Mouse (Mus musculus): Measurements from ENCODE around the gene Ptges3.

The Ptges3 gene

DNA sequence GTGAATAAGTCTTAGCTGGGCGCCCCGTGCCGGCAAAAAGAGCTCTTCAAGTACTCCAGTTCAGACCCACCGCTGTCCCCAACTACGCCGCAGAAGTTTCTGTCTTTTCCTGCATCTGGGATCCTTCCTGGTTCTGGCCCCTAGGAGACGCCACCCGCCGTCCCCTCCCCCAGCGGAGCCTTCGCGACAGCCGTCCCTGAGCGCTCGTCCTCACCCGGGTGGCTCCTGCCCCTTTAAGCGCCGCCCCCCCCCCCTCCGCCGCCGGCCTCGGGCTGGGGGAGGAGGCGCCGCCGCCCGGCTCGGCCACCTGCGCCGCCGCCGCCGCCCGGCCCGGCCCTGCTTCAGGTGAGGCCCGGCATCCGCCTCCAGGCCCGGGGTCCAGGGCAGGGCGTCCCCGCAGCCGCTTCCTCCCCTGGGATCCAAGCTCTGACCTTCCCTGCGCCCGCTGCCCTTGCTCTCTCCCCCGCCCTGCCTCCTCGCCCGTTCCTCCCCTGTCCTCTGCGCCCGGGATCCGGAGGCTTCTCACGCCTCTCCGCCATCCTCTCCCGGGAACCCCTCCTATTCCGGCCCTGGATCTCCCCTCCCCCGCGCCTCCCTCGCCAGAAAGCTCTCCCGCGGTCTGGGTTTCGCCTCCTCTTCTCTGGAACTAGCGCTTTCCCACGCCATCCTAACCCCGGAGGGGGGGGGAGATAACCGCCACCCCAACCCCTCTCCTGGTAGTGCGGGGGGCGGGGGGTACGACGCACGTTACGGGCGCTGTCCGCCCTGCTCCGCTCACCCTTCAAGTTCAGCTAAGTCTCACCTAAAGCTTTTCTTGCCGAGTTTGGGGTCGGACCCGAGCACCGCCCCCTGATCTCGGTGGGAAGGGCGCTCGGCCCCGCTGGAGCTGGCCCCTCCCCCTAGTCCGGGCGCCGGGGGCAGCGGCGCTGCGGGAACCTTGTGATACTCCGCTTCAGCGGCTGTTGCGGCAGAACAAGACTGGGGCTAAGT lies 34.0 kb downstream of the Ptges3 start:
- DNase-seq (ENCODE audit: low spot score): peak; percentile 84

DNA sequence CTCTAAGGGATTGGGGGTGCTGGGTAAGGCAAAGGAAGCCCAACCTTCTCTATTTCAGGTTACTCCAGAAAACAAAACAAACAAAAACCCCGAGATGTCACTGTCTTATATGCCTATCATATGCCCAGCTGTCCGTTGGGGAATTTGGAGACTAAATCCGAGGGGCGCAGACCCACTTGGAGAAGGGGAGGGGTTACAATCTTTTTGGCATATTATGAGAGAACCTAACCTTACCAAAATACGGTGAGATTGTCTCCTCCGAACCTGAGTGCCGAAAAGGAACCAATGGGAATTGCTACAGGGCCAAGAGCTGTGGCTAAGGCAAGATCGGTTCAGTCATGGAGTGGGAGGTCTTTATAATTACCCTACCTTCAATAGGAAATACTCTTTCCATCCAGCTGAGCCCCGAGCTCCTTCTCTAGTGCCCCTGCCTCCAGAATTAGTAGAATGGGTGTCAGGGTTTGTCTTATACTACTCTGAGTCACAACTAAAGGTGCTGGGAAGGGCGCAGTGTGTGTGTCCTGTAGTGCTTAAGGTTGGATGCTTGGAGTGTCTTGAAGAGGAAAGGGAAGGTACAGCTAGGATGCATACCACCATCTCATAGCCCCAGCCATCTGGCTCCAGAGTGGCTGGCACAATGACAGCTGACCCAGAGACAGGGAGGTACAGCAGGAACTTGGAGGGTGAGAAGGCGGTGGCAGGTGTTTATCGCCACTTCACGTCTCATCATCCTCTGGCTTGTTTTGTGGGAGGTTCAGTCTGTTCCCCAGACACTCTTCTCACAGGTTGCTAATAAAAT lies 34.9 kb downstream of the Ptges3 start:
- peak; percentile 38 for DNase-seq (ENCODE audit: low spot score)

DNA sequence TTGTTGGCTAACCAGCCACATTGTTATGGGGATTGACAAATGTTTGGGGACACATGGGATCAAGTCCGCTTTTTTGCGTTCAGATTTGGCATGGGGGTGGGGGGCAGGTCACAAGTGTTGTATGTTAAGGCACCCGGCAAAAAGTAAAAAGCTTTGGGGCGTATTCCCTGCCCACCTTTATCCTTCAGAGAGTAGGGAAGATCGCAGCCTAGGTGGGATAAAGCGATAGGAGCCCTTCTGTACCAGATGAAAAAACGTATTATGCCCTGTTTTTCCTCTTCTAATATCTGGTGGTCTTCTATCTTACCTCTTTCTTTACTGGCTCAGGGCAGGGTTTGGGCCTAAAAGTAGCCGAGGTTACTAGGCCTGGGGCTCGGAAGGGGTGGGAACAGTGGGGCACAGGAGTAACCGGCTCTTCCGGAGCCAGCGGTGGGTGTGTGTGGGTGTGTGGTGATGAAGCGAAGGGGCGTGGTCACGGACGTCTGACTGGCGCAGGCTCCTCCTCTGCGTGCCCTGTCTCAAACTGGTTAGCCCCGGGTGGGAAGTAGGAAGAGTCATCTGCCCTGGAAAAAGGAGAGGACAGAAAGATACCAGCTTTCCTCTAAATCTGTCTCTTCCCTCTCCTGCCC lies 35.7 kb downstream of the Ptges3 start:
- DNase-seq (ENCODE audit: low spot score): peak; percentile 88

DNA sequence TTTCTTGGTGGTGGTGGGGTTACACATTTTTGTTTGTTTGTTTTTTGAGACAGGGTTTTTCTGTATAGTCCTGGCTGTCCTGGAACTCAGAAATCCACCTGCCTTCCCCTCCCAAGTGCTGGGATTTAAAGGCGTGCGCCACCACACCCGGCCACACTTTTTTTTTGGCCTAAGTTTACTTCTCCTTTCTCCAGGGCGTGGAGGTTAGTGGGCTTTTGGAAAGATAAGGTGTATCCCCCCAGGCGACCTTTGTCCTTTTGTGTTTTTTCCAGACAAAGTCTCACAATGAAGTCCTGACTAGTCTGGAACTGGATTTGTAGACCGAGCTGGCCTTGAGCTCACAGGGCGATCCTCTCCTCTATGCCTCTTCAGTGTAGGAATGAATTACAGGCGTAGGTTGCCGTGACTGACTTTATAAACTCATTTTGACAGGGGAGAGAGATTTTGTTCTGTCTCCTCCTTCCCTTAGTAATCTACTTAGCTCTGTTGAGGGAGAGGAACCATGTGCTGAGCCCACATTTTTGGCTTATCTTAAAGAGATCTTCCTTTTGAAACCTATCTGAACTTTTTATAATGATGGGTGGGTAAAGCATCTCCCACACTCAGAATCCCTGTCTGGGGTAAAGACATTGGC lies 36.4 kb downstream of the Ptges3 start:
- no peak for DNase-seq (ENCODE audit: low spot score)

DNA sequence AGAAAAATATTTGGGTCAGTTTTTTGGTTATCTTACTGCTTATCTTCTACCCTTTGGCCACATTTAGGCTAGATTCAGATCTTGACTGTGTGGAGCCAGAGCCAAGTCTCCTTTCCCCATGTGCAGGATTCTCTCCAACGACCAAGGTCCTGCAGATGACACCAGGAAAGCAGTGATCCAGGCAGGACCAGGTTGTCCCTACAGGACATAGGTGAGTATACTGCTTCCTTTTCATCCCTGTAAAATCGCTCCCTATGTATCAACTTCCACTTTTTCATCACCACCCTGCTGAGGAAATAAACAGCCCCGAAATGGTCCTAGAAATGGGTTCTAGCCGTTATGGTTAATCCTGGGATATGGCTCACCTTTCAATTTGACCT lies 37.5 kb downstream of the Ptges3 start:
- no peak for DNase-seq (ENCODE audit: low spot score)

DNA sequence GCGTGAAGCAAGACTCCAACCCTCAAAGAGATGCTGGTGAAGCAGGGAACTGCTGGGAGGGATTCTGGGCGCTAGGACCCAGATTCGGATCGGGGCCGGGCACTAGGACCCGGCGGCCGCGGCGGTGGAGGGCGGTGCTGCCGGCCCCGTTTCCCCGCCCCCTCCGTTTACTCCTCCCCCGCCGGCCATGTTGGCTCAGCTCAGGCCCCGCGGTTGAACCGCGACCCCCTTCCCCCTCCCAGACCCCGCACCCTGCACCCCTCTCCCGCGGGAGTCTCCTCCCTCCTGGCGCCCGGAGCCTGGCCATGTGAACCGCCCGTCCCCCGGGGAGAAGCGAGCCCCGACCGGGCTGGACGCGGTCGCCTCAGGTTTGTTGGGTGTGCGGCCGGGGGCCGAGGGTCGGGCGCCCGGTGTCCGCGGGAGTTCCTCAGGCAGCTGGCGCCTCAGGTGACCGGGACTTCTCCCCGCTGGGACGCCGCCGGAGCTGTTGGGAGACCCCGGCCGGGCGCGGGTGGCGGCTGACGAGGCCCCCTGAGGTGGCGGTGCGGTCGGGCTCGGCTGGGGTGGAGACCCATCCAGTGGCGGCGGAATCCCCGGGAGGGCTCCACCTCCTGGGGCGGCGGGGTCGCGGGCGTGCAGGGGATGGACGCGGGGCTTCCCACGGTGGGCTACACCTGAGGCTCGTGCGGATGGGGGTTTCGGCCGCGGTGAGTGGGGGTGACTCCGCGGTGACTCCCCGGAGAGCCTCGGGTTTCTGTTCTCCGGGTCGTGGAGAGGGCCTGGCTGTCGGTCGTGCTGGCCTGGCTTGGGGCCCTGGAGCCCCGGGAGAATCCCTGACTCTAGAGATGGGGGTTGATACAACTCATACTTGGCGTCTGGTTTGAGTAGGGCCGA lies 38.2 kb downstream of the Ptges3 start:
- DNase-seq (ENCODE audit: low spot score): peak; percentile 88

DNA sequence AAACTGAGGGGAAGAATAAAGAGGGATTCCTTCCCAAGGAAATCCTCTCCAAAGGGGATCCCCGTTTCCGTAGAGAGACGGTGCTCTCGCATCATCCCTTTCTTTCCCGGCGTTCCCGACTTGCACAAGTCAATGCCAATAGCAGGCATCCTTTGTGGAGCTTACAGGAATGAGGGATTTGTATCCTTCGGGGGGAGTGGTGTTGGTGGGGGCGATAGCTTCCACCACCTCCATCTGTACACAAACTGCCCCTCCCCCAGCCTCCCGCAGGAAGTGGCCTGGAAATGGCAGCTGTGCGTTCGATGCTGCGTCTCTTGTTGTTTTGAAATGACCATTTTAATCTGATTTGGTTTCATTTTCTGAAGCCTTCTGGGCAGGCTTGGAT lies 38.8 kb downstream of the Ptges3 start:
- peak; percentile 55 for DNase-seq (ENCODE audit: low spot score)

DNA sequence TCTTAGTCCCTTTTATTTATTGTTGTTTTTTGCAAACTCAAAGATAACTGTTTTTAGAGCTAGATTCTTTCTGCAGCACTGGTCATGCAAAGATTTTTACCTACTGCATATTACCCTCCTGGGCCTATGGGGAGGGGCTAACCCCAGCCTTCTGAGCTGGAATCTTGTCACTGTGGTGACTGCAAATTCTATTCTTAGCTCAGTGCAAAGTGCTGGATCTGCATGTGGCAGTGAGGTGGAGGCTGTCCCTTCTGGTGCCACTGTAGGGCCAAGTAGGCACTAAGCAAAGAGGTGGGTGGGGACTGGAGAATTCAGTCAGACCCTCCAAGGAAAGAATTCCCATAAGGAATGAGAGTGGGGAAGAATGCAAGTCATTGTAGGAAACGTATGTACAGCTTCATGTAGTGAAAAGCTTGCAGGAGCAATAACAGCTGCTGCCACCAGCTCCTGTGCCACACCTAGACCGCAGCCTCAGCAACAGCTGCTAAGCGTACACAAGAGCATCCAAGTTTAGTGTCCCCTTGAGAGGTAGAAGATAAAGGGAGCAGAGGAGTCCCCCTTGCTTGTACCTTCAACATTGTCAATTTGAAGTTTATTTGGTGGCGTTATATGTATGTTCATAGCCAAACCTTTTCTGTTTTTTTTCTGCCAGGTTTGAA lies 51.5 kb downstream of the Ptges3 start:
- DNase-seq (ENCODE audit: low spot score): no peak

DNA sequence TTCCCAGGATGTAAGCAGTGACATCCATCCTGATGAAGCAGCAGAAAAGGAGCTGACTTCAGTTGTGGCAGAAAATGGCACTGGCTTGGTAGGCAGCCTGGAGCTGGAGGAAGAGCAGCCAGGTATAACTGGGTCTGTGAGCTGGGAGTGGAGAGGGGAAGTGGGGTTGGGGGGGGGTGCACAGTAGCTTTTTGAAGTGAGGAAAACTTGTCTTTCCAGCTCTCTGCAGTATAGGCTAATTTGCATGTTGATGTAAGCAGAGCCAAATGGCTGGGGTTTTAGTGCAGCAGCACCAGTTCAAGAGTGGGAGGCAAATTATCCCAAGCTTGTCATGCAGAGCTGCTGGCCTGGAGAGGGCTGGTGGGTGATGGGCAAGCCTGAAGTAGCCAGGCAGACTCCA lies 52.5 kb downstream of the Ptges3 start:
- no peak for DNase-seq (ENCODE audit: low spot score)

DNA sequence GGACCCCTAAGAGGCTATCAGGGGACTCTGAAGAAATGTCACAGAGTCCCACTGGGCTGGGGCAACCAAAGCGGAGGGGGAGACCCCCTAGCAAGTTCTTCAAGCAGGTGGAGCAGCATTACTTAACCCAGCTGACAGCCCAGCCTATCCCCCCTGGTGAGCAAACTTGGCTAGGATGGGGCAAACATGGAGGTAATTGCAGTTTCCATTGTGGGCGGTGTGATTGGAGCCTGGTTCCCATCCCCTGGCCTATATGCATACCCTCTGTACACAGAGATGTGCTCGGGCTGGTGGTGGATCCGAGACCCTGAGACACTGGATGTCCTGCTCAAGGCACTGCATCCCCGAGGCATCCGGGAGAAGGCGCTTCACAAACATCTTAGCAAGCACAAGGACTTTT lies 65.1 kb downstream of the Ptges3 start:
- DNase-seq (ENCODE audit: low spot score): no peak

DNA sequence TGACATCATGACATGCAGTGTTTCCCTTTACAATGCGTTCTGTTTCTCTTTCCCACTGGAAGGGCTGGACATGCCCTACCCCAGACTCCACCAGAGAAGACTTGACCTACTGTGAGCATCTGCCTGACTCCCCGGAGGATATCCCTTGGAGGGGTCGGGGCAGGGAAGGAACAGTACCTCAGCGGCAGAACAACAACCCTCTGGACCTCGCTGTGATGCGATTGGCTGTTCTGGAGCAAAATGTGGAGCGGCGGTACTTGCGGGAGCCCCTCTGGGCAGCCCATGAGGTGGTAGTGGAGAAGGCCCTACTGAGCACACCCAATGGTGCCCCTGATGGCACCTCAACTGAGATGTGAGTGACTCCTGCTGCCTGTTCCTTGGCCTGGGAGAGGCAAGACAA lies 66.1 kb downstream of the Ptges3 start:
- no peak for DNase-seq (ENCODE audit: low spot score)

DNA sequence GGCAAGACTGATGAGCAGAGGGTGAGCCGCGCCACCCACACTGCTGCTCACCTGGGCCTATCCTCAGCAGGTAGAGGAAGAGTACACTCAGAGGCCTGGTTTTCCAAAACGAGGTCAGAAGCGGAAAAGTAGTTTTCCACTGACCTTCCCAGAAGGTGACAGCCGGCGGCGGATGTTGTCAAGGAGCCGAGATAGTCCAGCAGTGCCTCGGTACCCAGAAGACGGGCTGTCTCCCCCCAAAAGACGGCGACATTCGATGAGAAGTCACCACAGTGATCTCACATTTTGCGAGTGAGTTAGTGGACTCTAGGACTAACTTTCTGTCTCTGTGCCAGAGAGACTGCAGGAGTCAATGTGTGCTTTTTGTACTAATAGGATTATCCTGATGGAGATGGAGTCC lies 67.2 kb downstream of the Ptges3 start:
- no peak for DNase-seq (ENCODE audit: low spot score)
